Mouse (Mus musculus) heart, embryonic 14.5 days (tissue): ENCODE measurements around the gene Hltf. TPM values are rescaled to one million over a fixed set of nuclear protein-coding genes. Genes with fewer than 3 reads are reported as not detected.

ENCODE experiments used
- ATAC-seq: fragments of 200-750 bp; cut with Nextera tagmentation; 2 replicates; pipeline ENCODE4 v1.8.0; 2017; ENCODE audit warnings: low read depth, moderate TSS enrichment; ENCODE audit not compliant: insufficient number of reproducible peaks, insufficient read depth, low FRiP score
- H3K27ac ChIP-seq, 2 experiments: fragments of 200-500 bp in 1 of 2; fragments of 300-500 bp in 1 of 2; sonication (generic) in 1 of 2; replicated peaks in 1 of 2; 2 replicates each; pipeline ENCODE4 v1.5.1; 2012 to 2014; ENCODE audit warnings: low read depth in 2 of 2, low read length in 2 of 2, control low read depth in 1 of 2, mild to moderate bottlenecking in 1 of 2, mixed read lengths in 1 of 2; ENCODE audit not compliant: control insufficient read depth in 1 of 2, insufficient read depth in 1 of 2
- H3K27me3 ChIP-seq: fragments of 300-500 bp; sonication (generic); 2 replicates; pipeline ENCODE4 v1.6.1; 2014; ENCODE audit warnings: mild to moderate bottlenecking, low read length, control low read depth; ENCODE audit not compliant: control insufficient read depth, insufficient read depth
- H3K36me3 ChIP-seq: fragments of 300-500 bp; sonication (generic); 2 replicates; pipeline ENCODE4 v1.6.1; 2014; ENCODE audit warnings: mild to moderate bottlenecking, control low read depth, low read length, mixed read lengths; ENCODE audit not compliant: control insufficient read depth, insufficient read depth
- H3K4me1 ChIP-seq, 2 experiments: fragments of 200-500 bp in 1 of 2; fragments of 300-500 bp in 1 of 2; sonication (generic) in 1 of 2; 2 replicates each; pipeline ENCODE4 v1.6.1; 2012 to 2014; ENCODE audit warnings: low read length in 2 of 2, control low read depth in 1 of 2, mixed read lengths in 1 of 2; ENCODE audit not compliant: control insufficient read depth in 2 of 2, insufficient read depth in 2 of 2
- H3K4me2 ChIP-seq: fragments of 300-500 bp; sonication (generic); 2 replicates; pipeline ENCODE4 v1.6.1; 2014; ENCODE audit warnings: mild to moderate bottlenecking, low read length
- H3K4me3 ChIP-seq, 2 experiments: fragments of 200-500 bp in 1 of 2; fragments of 300-500 bp in 1 of 2; sonication (generic) in 1 of 2; 2 replicates each; pipeline ENCODE4 v1.5.1; 2012 to 2014; ENCODE audit warnings: low read length in 2 of 2, mild to moderate bottlenecking in 2 of 2, control low read depth in 1 of 2, low read depth in 1 of 2, moderate library complexity in 1 of 2; ENCODE audit not compliant: control insufficient read depth in 1 of 2, insufficient read depth in 1 of 2
- H3K9ac ChIP-seq: fragments of 300-500 bp; sonication (generic); 2 replicates; pipeline ENCODE4 v1.6.1; 2014; ENCODE audit warnings: mild to moderate bottlenecking, low read length
- H3K9me3 ChIP-seq: fragments of 300-500 bp; sonication (generic); 2 replicates; pipeline ENCODE4 v1.6.1; 2016; ENCODE audit warnings: low read length, control low read depth; ENCODE audit not compliant: control insufficient read depth
- whole genome bisulfite sequencing: fragments of 180-500 bp; shearing (Covaris S2); extraction: QIAGEN DNeasy Blood & Tissue Kit; methylation state at CpG from one replicate; pipeline ENCODE4 v1.1.7; 2014; 5-methylcytosine and 5-hydroxymethylcytosine counted together
- polyA plus RNA-seq: library from polyadenylated mRNA; unstranded; fragments of >200 nt; fragmentation: Nextera tagmentation; extraction: Ambion mirVana; gene quantifications from 2 replicates; pipeline ENCODE4 v1.2.1, GENCODE M21; 2014

The Hltf gene
- polyA plus RNA-seq, 1 experiment from 2014 or later: 23.1 TPM

DNA sequence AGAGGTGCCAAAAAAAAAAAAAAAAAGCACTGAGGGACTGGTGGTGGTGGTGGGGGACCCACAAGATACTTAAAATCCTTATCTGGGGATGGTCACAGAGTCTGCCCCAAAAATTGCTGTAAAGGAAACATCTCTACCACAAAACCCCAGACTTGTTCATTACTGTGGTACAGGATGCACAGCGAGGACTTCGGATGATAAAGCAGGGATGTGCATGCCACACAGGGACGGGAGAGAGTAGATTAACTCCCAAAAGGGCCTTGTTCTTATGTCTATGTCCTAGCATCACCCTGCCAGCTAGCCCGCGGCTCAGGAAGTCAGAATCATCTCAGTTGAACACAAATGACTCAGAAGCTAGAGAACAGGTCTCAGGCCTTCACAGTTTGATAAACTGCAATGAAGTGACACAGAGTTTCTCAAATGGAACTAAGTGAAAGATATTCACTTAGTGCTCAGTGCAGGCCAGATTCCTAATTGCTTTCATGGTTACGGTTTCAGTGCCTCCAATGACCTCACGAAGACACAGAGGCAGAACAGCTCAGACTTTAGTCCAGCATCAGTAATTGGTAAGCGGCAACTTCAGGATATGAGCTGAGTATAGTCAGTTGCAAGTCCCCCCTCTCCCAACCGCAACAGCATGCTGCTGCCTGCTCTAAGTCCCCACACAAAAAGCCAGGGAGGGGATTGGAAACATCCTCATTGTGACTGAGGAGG, 79.4 kb downstream of the Hltf start:
- Histone ChIP-seq H3K4me3 (no peak overlapping the region), H3K4me2 (no peak overlapping the region), H3K9ac (peak overlapping the region; percentile 36), H3K4me1 (peaks cover 22 to 69% of the 10 kb centered on the region in 2 experiments), H3K9me3 (no peaks in the 10 kb centered on the region), H3K27me3 (no peaks in the 10 kb centered on the region), H3K36me3 (peaks cover 85% of the 10 kb centered on the region), H3K27ac (peak overlapping the region; percentile 28 to 73)
- WGBS: 67% methylated on average over 9 of the region's 9 CpGs
- no peak for ATAC-seq

DNA sequence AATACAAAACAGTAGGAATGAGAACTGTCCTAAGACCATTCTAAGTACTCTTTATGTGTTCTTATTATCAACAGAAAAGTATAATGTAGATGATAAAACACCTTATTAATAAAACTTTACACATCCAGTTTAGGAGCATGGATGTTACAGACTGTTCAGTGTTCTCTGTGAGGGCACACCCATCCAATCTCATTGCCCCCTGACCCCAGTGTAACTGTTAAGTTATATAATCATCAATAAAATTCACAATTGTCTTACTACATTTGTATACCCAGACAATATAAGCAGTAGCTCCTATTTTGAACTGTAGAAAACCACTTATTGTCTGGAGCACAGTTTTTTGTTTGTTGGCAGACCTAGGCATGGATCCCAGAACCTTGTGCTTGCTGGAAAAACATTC, 83.6 kb downstream of the Hltf start:
- peak overlapping the region; percentile 10 to 58; a peak in 3 of 4 replicates for H3K27ac ChIP-seq
- ATAC-seq: no peak
- H3K4me3 ChIP-seq: no peak overlapping the region
- no peak overlapping the region for H3K9ac ChIP-seq
- H3K27me3 ChIP-seq: no peaks in the 10 kb centered on the region
- H3K4me2 ChIP-seq: no peak overlapping the region; the same call in 1 of the 2 replicates
- peaks cover 19 to 54% of the 10 kb centered on the region in 2 experiments for H3K4me1 ChIP-seq
- H3K9me3 ChIP-seq: no peaks in the 10 kb centered on the region
- H3K36me3 ChIP-seq: peaks cover 78% of the 10 kb centered on the region

DNA sequence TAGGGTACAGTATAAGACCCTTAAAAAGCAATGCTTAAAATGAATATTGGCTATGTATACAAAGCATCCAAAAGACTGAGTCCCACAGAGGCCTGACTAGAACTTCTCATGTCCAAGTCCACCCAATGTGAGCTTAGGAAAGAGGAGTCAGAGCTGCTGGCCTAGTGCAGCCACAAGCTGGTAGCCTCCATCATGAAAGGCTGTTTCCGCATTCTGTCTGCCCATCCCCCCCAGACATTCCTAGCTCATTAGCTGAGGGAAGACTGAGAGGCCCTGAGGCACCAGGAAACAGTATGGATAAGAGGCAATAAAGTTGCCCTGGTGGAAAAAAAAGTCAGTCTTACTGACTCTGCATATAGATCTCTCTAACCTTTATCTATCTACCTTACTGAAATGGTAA, 84.1 kb downstream of the Hltf start:
- no peak overlapping the region for H3K9ac ChIP-seq
- no peak overlapping the region; the same call in 1 of the 2 replicates for H3K4me2 ChIP-seq
- 4% methylated on average over 1 of the region's 1 CpGs for WGBS
- H3K9me3 ChIP-seq: no peaks in the 10 kb centered on the region
- no peak overlapping the region for H3K4me3 ChIP-seq
- H3K4me1 ChIP-seq: peaks cover 19 to 53% of the 10 kb centered on the region in 2 experiments
- H3K27ac ChIP-seq: peak overlapping the region; percentile 10 to 58; a peak in 3 of 4 replicates
- H3K27me3 ChIP-seq: no peaks in the 10 kb centered on the region
- H3K36me3 ChIP-seq: peaks cover 78% of the 10 kb centered on the region
- no peak for ATAC-seq

DNA sequence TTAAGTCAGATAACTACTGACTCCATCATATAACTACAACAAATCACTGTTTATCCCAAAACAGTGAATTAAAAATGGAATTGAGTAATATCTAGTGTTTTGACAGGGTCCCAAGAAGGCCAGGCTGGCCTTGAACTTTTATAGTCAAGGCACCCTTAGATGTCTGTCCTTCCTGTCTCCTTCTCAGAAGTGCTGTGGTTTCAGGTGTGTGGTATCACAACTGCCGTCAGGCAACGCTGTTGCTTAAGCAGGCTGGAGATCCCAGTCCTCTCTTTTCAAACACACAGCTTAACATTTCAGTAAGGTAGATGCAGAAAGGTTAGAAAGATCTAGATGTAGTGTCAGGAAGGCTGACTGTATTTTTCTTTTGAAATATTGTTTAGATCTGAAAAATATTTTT, 84.5 kb downstream of the Hltf start:
- Histone ChIP-seq H3K9ac (no peak overlapping the region), H3K27ac (peak overlapping the region; percentile 58 to 77; a peak in 3 of 4 replicates), H3K9me3 (no peaks in the 10 kb centered on the region), H3K27me3 (no peaks in the 10 kb centered on the region), H3K4me1 (peaks cover 18 to 53% of the 10 kb centered on the region in 2 experiments), H3K4me2 (no peak overlapping the region), H3K36me3 (peaks cover 78% of the 10 kb centered on the region), H3K4me3 (no peak overlapping the region)
- ATAC-seq: no peak
- WGBS: 39% methylated on average over 2 of the region's 2 CpGs

DNA sequence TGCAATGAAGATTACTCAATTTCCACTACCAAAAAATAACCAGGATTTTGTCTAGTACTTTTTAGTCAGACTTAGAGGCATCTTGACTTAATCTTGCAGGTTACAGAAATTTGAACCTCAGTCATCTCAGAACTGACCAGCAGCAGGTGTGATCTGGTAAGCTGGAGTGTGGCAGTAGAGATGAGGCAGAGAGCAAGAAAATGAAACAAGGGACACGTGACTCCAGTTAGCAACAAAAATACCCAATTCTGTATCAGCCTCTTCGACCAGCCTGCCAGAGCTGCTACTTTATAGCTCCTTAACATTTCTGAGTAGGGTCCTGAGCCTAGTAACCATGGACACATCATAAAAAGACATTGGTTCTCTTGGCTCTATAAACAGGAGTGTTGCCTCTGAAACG, 85.0 kb downstream of the Hltf start:
- H3K4me2 ChIP-seq: no peak overlapping the region
- no peak overlapping the region for H3K4me3 ChIP-seq
- H3K27ac ChIP-seq: peak overlapping the region; percentile 14 to 58; a peak in 3 of 4 replicates
- H3K9me3 ChIP-seq: no peaks in the 10 kb centered on the region
- WGBS: 44% methylated on average over 3 of the region's 3 CpGs
- H3K36me3 ChIP-seq: peaks cover 78% of the 10 kb centered on the region
- no peak for ATAC-seq
- no peaks in the 10 kb centered on the region for H3K27me3 ChIP-seq
- H3K4me1 ChIP-seq: peaks cover 16 to 53% of the 10 kb centered on the region in 2 experiments
- peak overlapping the region; percentile 27; the same call in 1 of the 2 replicates for H3K9ac ChIP-seq

DNA sequence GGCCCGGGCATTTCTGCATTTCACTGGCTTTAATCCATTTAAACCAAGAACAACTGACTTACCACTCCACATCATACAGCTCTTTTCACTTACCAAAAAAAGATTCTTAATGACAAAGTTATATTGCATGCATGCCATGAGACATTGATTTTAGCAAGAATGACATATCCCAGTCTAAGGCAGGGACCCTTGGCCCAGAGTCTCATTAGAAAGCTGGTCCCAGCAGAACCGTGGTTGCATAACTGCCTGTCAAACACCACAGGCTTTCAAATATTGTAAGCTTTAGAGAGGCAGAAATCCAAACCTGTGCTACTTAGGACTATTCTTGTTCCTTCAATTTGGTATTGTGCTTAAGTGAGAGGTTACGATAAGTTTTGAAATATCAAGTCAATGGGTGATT, 86.1 kb downstream of the Hltf start:
- no peak for ATAC-seq
- H3K27ac ChIP-seq: peak overlapping the region; percentile 5 to 79; a peak in 2 of 4 replicates
- no peak overlapping the region for H3K4me2 ChIP-seq
- H3K4me1 ChIP-seq: peaks cover 20 to 54% of the 10 kb centered on the region in 2 experiments
- H3K9ac ChIP-seq: 0 out of 2 replicates have a peak overlapping the region, but pooled peaks have one; percentile 45
- no peak overlapping the region for H3K4me3 ChIP-seq
- peaks cover 78% of the 10 kb centered on the region for H3K36me3 ChIP-seq
- no peaks in the 10 kb centered on the region for H3K27me3 ChIP-seq
- no peaks in the 10 kb centered on the region for H3K9me3 ChIP-seq
- WGBS: 69% methylated on average over 3 of the region's 3 CpGs

DNA sequence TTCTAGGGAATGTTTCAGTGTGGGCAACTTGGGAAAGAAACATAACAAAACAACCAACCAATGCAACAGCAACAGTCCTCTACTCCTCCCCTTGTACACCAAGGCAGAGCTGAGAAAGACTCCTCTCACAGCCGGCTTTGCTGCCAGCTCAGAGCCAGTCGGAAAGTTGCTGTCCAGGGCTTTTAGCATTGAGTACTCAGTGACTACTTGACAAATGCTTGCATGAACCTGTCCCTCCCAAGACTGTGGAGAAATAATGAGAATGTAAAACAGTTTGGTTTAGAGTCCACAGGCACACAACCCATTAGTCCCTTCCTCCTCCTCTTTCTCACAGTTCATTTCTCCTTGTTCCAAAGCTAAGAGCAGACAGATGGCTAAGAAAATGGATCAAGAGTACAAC, 86.8 kb downstream of the Hltf start:
- H3K27ac ChIP-seq: peak overlapping the region; percentile 74 to 79

More for the DNA sequence above, 86.8 kb downstream of the Hltf start:
- Histone ChIP-seq H3K4me3 (no peak overlapping the region), H3K9me3 (no peaks in the 10 kb centered on the region), H3K4me1 (peaks cover 23 to 60% of the 10 kb centered on the region in 2 experiments), H3K27me3 (no peaks in the 10 kb centered on the region), H3K36me3 (peaks cover 78% of the 10 kb centered on the region), H3K9ac (peak overlapping the region; percentile 45; the same call in 1 of the 2 replicates), H3K4me2 (peak overlapping the region; percentile 7; the same call in 1 of the 2 replicates)
- WGBS: 20% methylated on average over 2 of the region's 2 CpGs
- no peak for ATAC-seq
